Mouse (Mus musculus) hindbrain, embryonic 16.5 days (tissue): ENCODE measurements at regions not wholly inside any gene's neighbourhood (a gene's known extent, or its start where the extent isn't known, plus 50 kb on each side); places are given as distances from the start of the nearest gene placed in this dataset.
"Not testable (repeated sequence)": the region's sequence is repeated elsewhere in the genome, so short reads cannot be mapped to it uniquely, and the experiment has no call there.

Experiments used
- ATAC-seq: fragments of 200-750 bp; cut with Nextera tagmentation; 2 replicates; pipeline ENCODE4 v1.8.0; 2017; ENCODE audit warnings: moderate TSS enrichment, moderate library complexity
- H3K27ac ChIP-seq: fragments of 300-500 bp; sonication (generic); 2 replicates; pipeline ENCODE4 v1.5.1; 2014; ENCODE audit warnings: low read depth, mild to moderate bottlenecking, control low read depth, low read length, moderate library complexity
- H3K27me3 ChIP-seq: fragments of 300-500 bp; sonication (generic); replicated peaks from 2 replicates; pipeline ENCODE4 v1.6.1; 2014; ENCODE audit warnings: low read length; ENCODE audit not compliant: control insufficient read depth, insufficient read depth
- H3K36me3 ChIP-seq: fragments of 300-500 bp; sonication (generic); 2 replicates; pipeline ENCODE4 v1.6.1; 2014; ENCODE audit warnings: mild to moderate bottlenecking, low read length, moderate library complexity, mixed read lengths; ENCODE audit not compliant: control insufficient read depth, insufficient read depth
- H3K4me1 ChIP-seq: fragments of 300-500 bp; sonication (generic); 2 replicates; pipeline ENCODE4 v1.6.1; 2014; ENCODE audit warnings: low read depth, low read length; ENCODE audit not compliant: control insufficient read depth, insufficient read depth
- H3K4me2 ChIP-seq: fragments of 300-500 bp; sonication (generic); 2 replicates; pipeline ENCODE4 v1.6.1; 2014; ENCODE audit warnings: mild to moderate bottlenecking, low read length, control low read depth, moderate library complexity
- H3K4me3 ChIP-seq: fragments of 300-500 bp; sonication (generic); 2 replicates; pipeline ENCODE4 v1.5.1; 2014; ENCODE audit warnings: mild to moderate bottlenecking, low read length, control low read depth, moderate library complexity
- H3K9ac ChIP-seq: fragments of 300-500 bp; sonication (generic); 2 replicates; pipeline ENCODE4 v1.6.1; 2014; ENCODE audit warnings: low read depth, mild to moderate bottlenecking, control low read depth, low read length, moderate library complexity
- H3K9me3 ChIP-seq: fragments of 300-500 bp; sonication (generic); 2 replicates; pipeline ENCODE4 v1.6.1; 2014; ENCODE audit warnings: mild to moderate bottlenecking, low read length, moderate library complexity; ENCODE audit not compliant: control insufficient read depth
- WGBS: fragments of 180-500 bp; shearing (Covaris S2); extraction: QIAGEN DNeasy Blood & Tissue Kit; methylation state at CpG from one replicate; pipeline ENCODE4 v1.1.7; 2014; 5-methylcytosine and 5-hydroxymethylcytosine counted together

DNA sequence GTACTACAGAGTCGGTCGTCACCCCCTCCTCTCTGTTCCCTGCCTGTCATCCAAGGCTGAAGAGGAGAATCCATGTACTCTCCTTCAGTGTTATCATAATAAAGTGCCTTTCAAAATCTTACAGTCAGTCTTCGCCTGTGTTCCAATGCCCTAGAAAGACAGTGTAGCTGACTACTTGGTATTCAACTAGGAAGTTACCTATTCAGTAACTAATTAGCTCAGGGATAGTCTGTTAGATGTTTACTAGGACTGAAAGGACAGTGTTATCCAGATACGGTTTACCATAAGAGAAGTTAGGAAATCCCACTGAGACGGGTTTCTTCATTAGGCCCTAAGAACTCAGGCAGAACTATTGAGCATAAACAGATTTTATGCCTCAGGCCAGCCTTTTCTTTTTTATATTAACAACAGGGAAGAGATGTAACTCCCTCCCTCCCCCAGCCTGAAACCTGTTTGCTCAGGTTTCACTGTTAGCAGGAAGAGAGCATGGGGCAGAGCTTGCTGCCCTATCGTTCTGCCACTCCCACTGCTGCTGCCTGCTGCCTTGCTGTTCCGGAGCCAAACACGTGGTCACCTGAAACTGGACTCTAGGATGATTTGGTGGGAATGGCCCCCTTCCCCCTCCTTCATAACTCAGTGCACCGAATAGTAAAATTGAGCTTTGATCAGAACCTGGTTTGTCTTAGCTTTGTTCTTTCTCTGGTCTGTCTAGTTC, 120.3 kb upstream of the Tram1l1 start:
- not testable (repeated sequence) for H3K27me3 ChIP-seq, H3K4me3 ChIP-seq, H3K9me3 ChIP-seq, ATAC-seq, H3K36me3 ChIP-seq, H3K27ac ChIP-seq, H3K4me2 ChIP-seq, H3K4me1 ChIP-seq, H3K9ac ChIP-seq
- 92% methylated on average over 9 of the region's 9 CpGs for WGBS

- no peak overlapping the region for H3K27ac ChIP-seq
- H3K9me3 ChIP-seq: no peaks in the 10 kb centered on the region
- H3K27me3 ChIP-seq: no peaks in the 10 kb centered on the region
- no peaks in the 10 kb centered on the region for H3K4me1 ChIP-seq
- WGBS: 88% methylated on average over 2 of the region's 2 CpGs
- ATAC-seq: no peak
- H3K9ac ChIP-seq: no peak overlapping the region
- no peak overlapping the region for H3K4me3 ChIP-seq
- H3K36me3 ChIP-seq: no peaks in the 10 kb centered on the region
- no peak overlapping the region for H3K4me2 ChIP-seq
Observed at GRCm38 (mm10) chr3:124217131-124217530, 103.5 kb upstream of the Tram1l1 start.

- Histone ChIP-seq H3K36me3 (no peaks in the 10 kb centered on the region), H3K4me2 (no peak overlapping the region), H3K4me1 (no peaks in the 10 kb centered on the region), H3K9ac (no peak overlapping the region), H3K4me3 (no peak overlapping the region), H3K9me3 (peaks cover 3% of the 10 kb centered on the region; the same call in 1 of the 2 replicates), H3K27me3 (no peaks in the 10 kb centered on the region), H3K27ac (no peak overlapping the region)
- no peak for ATAC-seq
- 78% methylated on average over 4 of the region's 4 CpGs for WGBS
Observed at GRCm38 (mm10) chr3:124225982-124226381, 94.7 kb upstream of the Tram1l1 start.

GRCm38 (mm10) chr3:124227701-124228100, 93.0 kb upstream of the Tram1l1 start:
- no peak overlapping the region for H3K4me3 ChIP-seq
- no peak overlapping the region for H3K9ac ChIP-seq
- no peaks in the 10 kb centered on the region for H3K9me3 ChIP-seq
- no peak overlapping the region for H3K27ac ChIP-seq
- H3K4me1 ChIP-seq: no peaks in the 10 kb centered on the region
- H3K4me2 ChIP-seq: no peak overlapping the region
- no peaks in the 10 kb centered on the region for H3K27me3 ChIP-seq
- ATAC-seq: no peak
- no peaks in the 10 kb centered on the region for H3K36me3 ChIP-seq

DNA sequence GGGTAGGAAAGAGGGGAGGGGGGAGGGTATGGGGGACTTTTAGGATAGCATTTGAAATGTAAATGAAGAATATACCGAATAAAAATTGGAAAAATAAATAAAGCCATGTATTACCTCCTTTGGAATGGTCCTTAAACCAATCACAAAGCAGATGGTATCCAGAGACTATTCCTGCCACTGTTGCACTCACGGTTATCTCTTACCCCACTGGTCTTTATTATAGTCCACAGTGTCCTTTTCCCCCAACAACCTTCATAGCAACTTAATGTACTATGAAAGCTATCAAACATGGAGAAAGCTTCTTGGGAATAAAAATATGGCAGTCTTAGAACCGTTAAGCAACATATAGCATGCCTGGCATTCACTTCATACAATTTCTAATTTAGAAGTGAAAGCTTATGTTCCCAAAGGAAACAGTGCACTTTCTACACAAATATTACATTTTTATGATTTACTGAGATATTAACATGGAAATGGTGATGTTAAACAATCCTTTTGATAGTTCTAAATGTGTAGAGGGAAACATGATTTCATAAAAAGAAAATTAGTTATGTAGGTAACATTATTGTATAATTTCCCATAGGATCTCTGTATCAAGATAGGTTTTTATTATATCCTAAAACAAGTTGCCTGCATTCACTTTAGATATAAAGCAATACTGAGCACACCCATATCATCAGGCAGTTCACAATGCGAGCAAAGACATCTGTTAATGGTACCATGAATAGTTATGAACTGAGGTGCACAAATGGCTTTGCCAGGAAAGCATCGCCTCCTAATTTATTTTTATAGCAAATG, 79.5 kb upstream of the Tram1l1 start:
- ATAC-seq: no peak
- Histone ChIP-seq H3K36me3 (no peaks in the 10 kb centered on the region), H3K4me1 (no peaks in the 10 kb centered on the region), H3K4me2 (no peak overlapping the region), H3K27me3 (no peaks in the 10 kb centered on the region), H3K4me3 (no peak overlapping the region), H3K9me3 (no peaks in the 10 kb centered on the region), H3K9ac (no peak overlapping the region), H3K27ac (no peak overlapping the region)
- 67% methylated on average over 5 of the region's 5 CpGs for WGBS

GRCm38 (mm10) chr3:124241734-124242006, 79.0 kb upstream of the Tram1l1 start:
- no peak for ATAC-seq
- Histone ChIP-seq H3K27ac (no peak overlapping the region), H3K4me1 (no peaks in the 10 kb centered on the region), H3K9ac (no peak overlapping the region), H3K27me3 (no peaks in the 10 kb centered on the region), H3K4me2 (no peak overlapping the region), H3K4me3 (no peak overlapping the region), H3K9me3 (no peaks in the 10 kb centered on the region), H3K36me3 (no peaks in the 10 kb centered on the region)
- 93% methylated on average over 1 of the region's 1 CpGs for WGBS

DNA sequence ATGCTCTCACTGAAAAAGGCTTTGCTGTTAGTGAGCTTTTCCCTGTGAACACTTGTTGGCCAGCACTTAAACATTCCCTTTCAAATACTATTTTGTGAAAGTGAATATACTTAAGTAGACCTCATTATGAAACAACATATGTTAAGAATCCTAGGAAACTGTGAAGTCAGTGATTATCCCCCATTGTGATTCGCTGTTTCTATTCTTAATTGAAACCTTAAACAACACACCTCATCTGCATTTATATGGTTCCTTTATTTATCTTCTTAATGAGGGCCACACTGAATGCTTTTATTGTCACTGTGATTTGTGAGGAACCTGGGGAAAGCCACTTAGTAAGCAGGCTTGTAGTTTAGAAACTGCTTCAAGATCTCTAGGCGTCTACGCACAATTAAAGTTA, 58.5 kb upstream of the Tram1l1 start:
- Histone ChIP-seq H3K9me3 (no peaks in the 10 kb centered on the region), H3K4me1 (no peaks in the 10 kb centered on the region), H3K4me2 (no peak overlapping the region), H3K36me3 (no peaks in the 10 kb centered on the region), H3K9ac (no peak overlapping the region), H3K27me3 (no peaks in the 10 kb centered on the region), H3K27ac (no peak overlapping the region), H3K4me3 (no peak overlapping the region)
- no peak for ATAC-seq
- 34% methylated on average over 3 of the region's 3 CpGs for WGBS

DNA sequence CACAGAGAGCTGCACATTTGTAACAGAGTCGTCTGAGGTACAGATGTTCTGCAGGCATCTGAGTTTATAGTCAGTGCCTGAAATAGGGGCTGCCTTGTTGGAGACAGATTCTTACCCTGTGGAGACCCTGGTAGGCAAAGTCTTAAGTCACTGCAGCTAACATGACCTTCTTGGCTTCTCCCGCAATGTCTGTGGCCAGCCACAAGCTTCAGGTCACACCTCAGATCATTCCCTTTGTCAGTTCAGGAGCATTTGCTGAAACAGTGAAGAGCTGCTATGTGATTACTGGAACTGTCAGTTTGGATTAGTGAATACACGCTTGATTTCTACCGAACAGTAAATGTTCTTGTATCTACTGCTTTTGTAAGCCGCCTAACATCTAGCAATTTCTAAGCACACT, 53.8 kb upstream of the Tram1l1 start:
- no peak; the same call in 1 of the 2 replicates for ATAC-seq
- H3K36me3 ChIP-seq: no peaks in the 10 kb centered on the region
- no peaks in the 10 kb centered on the region for H3K4me1 ChIP-seq
- no peak overlapping the region for H3K9ac ChIP-seq
- H3K27me3 ChIP-seq: no peaks in the 10 kb centered on the region
- H3K4me2 ChIP-seq: no peak overlapping the region
- 62% methylated on average over 5 of the region's 5 CpGs for WGBS
- no peaks in the 10 kb centered on the region for H3K9me3 ChIP-seq
- H3K4me3 ChIP-seq: no peak overlapping the region
- no peak overlapping the region for H3K27ac ChIP-seq

DNA sequence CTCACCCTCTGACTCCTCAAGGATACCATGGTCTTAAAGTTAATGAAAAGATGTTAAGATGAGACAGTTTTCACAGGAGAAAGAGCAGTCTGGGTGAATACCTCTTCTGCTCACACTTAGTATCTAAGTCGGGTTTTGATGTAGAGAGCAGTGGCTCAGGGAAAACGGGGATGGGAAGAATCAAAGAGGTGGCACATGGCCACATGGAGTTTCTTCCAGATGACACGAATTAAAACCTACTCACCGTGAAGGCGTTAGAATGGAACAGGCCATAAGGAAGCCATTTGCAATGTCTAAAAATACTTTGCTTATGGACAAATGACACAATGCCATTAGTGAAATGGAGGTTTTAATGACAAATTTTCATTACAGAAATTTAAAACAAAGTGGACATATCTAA, 50.1 kb upstream of the Tram1l1 start:
- Histone ChIP-seq H3K9me3 (no peaks in the 10 kb centered on the region), H3K27ac (no peak overlapping the region), H3K4me3 (no peak overlapping the region), H3K4me2 (no peak overlapping the region), H3K4me1 (no peaks in the 10 kb centered on the region), H3K27me3 (no peaks in the 10 kb centered on the region), H3K9ac (no peak overlapping the region), H3K36me3 (no peaks in the 10 kb centered on the region)
- 56% methylated on average over 5 of the region's 5 CpGs for WGBS
- ATAC-seq: no peak
